Mouse (Mus musculus) embryonic facial prominence, embryonic 14.5 days (tissue): ENCODE results near the gene Epb41l4b. TPM values are rescaled to one million over a fixed set of nuclear protein-coding genes. Genes with fewer than 3 reads are reported as not detected.
A peak's percentile ranks its signal among the peaks of the same experiment; 100 is the strongest.

ENCODE experiments used
- ATAC-seq: fragments of 200-750 bp; cut with Nextera tagmentation; 2 replicates; pipeline ENCODE4 v1.8.0; 2017; ENCODE audit warnings: low read depth, moderate number of reproducible peaks, moderate TSS enrichment
- DNase-seq: peaks from one replicate; pipeline ENCODE4 v3.0.0-alpha.2; 2015; ENCODE audit warnings: low spot score
- H3K27ac ChIP-seq: fragments of 300-500 bp; sonication (generic); replicated peaks from 2 replicates; pipeline ENCODE4 v1.5.1; 2014; ENCODE audit warnings: low read depth, mild to moderate bottlenecking, low read length, moderate library complexity
- H3K27me3 ChIP-seq: fragments of 300-500 bp; sonication (generic); replicated peaks from 2 replicates; pipeline ENCODE4 v1.6.1; 2014; ENCODE audit warnings: low read length; ENCODE audit not compliant: control insufficient read depth, insufficient read depth
- H3K36me3 ChIP-seq: fragments of 300-500 bp; sonication (generic); 2 replicates; pipeline ENCODE4 v1.6.1; 2014; ENCODE audit warnings: low read length, mixed read lengths; ENCODE audit not compliant: control insufficient read depth, insufficient read depth
- H3K4me1 ChIP-seq: fragments of 300-500 bp; sonication (generic); 2 replicates; pipeline ENCODE4 v1.6.1; 2014; ENCODE audit warnings: antibody characterized with exemption, low read length; ENCODE audit not compliant: control insufficient read depth, insufficient read depth
- H3K4me2 ChIP-seq: fragments of 300-500 bp; sonication (generic); 2 replicates; pipeline ENCODE4 v1.6.1; 2014; ENCODE audit warnings: low read depth, mild to moderate bottlenecking, low read length, moderate library complexity, mixed read lengths
- H3K4me3 ChIP-seq: fragments of 300-500 bp; sonication (generic); 2 replicates; pipeline ENCODE4 v1.5.1; 2014; ENCODE audit warnings: low read depth, mild to moderate bottlenecking, low read length
- H3K9ac ChIP-seq: fragments of 300-500 bp; sonication (generic); 2 replicates; pipeline ENCODE4 v1.6.1; 2014; ENCODE audit warnings: low read depth, mild to moderate bottlenecking, low read length, moderate library complexity, mixed read lengths
- H3K9me3 ChIP-seq: fragments of 300-500 bp; sonication (generic); 2 replicates; pipeline ENCODE4 v1.6.1; 2016; ENCODE audit warnings: low read length; ENCODE audit not compliant: control insufficient read depth
- WGBS: fragments of 180-500 bp; shearing (Covaris S2); extraction: QIAGEN DNeasy Blood & Tissue Kit; methylation state at CpG from one replicate; pipeline ENCODE4 v1.1.7; 2014; 5-methylcytosine and 5-hydroxymethylcytosine counted together
- polyA plus RNA-seq: library from polyadenylated mRNA; unstranded; fragments of >200 nt; fragmentation: Nextera tagmentation; extraction: Ambion mirVana; gene quantifications from 2 replicates; pipeline ENCODE4 v1.2.1, GENCODE M21; 2014

Epb41l4b gene
- polyA plus RNA-seq, 1 experiment from 2014 or later: 4.8 TPM

DNA sequence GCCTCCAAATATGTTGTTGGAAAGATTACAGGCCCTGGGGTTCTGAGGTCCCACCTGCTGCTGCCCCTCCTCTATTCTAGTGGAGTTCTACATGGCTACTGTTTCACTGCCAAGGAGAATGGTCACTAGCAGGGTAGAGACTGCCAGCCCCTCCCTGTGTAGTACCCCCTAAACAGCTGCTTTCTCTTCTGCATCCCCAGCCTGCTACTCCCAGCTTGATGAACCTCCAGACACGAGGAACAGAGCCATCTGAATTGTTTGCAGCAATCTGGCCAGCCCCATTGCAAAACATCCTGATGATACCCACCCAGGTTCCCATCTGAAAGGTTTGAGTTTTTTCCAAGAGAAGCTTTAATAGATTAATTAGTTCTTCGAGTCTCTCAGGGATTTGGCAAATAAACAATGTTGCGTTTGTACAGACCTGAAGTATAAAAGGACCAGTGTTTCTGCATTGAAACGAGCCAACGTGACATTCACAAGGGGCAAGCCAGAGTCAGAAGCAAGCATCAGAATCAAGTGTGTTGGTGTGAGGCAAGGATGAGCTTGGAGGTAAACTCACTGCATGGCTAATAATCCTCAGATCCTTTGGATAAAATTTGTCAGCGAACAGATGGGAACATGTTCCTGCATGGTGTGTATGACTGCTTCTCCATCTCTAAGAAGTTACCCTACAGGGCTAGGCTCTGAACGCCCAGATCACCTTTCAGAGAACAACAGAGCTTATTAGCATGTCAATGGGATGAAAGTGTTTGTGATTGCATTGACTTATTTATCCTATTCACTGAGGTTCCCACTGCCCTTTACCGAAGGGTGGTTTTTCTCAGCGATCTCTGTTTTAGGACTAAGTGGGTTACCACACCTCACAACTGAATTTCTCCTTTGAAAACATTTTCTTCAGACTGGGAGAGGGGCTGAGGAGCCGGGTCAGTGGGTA is 19.8 kb upstream of the Epb41l4b start:
- Histone ChIP-seq H3K9me3 (no peaks in the 10 kb centered on the region), H3K27ac (peak overlapping the region; percentile 8; the same call in 1 of the 2 replicates), H3K4me1 (0 out of 2 replicates have a peak, but pooled peaks cover 3% of the 10 kb centered on the region), H3K27me3 (no peaks in the 10 kb centered on the region), H3K36me3 (no peaks in the 10 kb centered on the region), H3K9ac (no peak overlapping the region), H3K4me2 (no peak overlapping the region), H3K4me3 (no peak overlapping the region)
- WGBS: 31% methylated on average over 10 of the region's 10 CpGs
- ATAC-seq (peak; percentile 71; the same call in 1 of the 2 replicates), DNase-seq (no peak)

- Histone ChIP-seq H3K36me3 (no peaks in the 10 kb centered on the region), H3K4me2 (no peak overlapping the region), H3K27ac (no peak overlapping the region), H3K9me3 (no peaks in the 10 kb centered on the region), H3K9ac (no peak overlapping the region), H3K4me3 (no peak overlapping the region), H3K4me1 (peaks cover 6% of the 10 kb centered on the region; the same call in 1 of the 2 replicates), H3K27me3 (no peaks in the 10 kb centered on the region)
- ATAC-seq: no peak
- DNase-seq: no peak
- 75% methylated on average over 7 of the region's 7 CpGs for WGBS
These were observed 17.3 kb upstream of the Epb41l4b start for GRCm38 (mm10) chr4:57160571-57160970.

DNA sequence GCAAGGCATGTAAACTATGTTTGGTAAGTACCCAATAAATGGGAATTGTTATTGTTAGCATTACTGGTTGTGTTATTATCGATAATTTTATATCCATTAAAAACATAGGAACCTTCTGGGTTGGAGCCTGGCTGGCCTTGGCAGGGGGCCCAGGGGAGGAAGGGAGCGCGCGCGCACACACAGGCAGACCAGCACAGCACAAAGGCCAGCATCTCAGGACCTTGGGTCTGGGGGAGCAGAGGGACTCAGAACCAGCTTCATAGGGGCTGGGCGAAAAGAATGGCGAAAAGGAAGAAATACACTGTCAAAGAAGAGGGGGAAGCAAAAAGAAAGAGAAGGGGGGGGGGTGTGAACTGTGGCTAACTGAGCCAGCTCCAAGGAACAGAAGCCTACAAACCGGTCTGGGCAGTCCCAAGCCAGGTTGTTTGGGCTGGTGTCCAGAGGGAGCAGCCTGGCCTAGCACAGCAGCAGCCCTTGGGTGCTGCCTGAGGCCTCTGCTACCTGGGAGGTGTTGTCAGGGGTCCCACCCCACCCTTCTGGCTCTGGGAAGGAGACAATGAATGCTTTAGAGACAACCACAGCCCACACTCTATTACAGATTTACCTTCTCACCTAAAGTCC is 13.4 kb upstream of the Epb41l4b start:
- Histone ChIP-seq H3K9me3 (no peaks in the 10 kb centered on the region), H3K27me3 (no peaks in the 10 kb centered on the region), H3K4me2 (no peak overlapping the region), H3K4me1 (peaks cover 22% of the 10 kb centered on the region), H3K9ac (no peak overlapping the region), H3K27ac (peak overlapping the region; percentile 21), H3K36me3 (no peaks in the 10 kb centered on the region), H3K4me3 (no peak overlapping the region)
- peak; percentile 65 for DNase-seq
- 73% methylated on average over 8 of the region's 8 CpGs for WGBS
- ATAC-seq: peak; percentile 74; the same call in 1 of the 2 replicates

DNA sequence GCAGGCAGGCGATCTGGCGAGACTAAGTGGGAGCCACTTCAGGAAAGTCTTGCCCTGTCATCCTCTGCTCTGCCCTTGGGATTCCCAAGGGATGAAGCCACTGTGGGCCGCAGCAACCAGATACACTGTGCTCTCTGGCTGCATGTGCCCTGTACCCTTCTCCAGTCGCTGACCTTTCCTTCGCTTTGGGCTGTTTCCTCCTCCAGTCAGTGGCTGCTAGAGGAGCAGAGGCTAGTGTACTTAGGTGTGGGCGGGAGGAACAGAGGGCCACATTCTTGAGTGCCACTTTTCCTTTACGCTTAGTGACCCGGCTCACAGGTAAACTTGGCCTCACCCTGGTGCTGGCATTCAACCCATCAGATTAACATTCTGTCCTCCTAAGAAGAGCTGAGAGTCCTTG is 10.6 kb upstream of the Epb41l4b start:
- WGBS: 31% methylated on average over 8 of the region's 8 CpGs
- Histone ChIP-seq H3K4me3 (no peak overlapping the region), H3K27ac (peak overlapping the region; percentile 63), H3K4me1 (peaks cover 22% of the 10 kb centered on the region), H3K27me3 (no peaks in the 10 kb centered on the region), H3K4me2 (peak overlapping the region; percentile 40), H3K9ac (peak overlapping the region; percentile 37; the same call in 1 of the 2 replicates), H3K36me3 (no peaks in the 10 kb centered on the region), H3K9me3 (no peaks in the 10 kb centered on the region)
- ATAC-seq: 0 out of 2 replicates have a peak, but pooled peaks have one; percentile 10
- DNase-seq: no peak

- Histone ChIP-seq H3K27me3 (no peaks in the 10 kb centered on the region), H3K9me3 (no peaks in the 10 kb centered on the region), H3K27ac (peak overlapping the region; percentile 63), H3K9ac (peak overlapping the region; percentile 37), H3K4me2 (peak overlapping the region; percentile 40), H3K36me3 (no peaks in the 10 kb centered on the region), H3K4me1 (peaks cover 22% of the 10 kb centered on the region), H3K4me3 (no peak overlapping the region)
- ATAC-seq (peak; percentile 84), DNase-seq (peak; percentile 84)
- 5% methylated on average over 9 of the region's 9 CpGs for WGBS
These were observed 10.0 kb upstream of the Epb41l4b start for GRCm38 (mm10) chr4:57153068-57153835.

DNA sequence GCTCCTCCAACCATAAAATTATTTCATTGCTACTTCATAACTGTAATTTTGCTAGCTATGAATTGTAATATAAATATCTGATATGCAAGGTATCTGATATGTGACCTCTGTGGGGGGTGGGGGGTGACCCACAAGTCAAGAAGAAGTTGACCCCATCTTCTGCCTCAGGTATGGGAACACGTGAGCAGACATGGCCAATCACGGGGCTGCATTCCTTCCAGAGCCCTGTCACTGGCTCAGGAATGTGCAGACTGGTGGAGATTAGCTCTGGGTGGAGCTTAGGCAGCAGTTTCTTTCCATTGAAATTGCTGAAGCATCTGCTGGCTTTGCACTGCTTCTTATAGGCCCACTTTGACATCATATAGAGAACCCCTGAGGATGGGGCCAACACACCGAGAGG is 4.9 kb upstream of the Epb41l4b start:
- Histone ChIP-seq H3K36me3 (no peaks in the 10 kb centered on the region), H3K9ac (no peak overlapping the region), H3K4me1 (peaks cover 5% of the 10 kb centered on the region; the same call in 1 of the 2 replicates), H3K27me3 (no peaks in the 10 kb centered on the region), H3K4me3 (no peak overlapping the region), H3K27ac (no peak overlapping the region), H3K9me3 (no peaks in the 10 kb centered on the region), H3K4me2 (no peak overlapping the region)
- no peak for DNase-seq
- no peak for ATAC-seq
- 53% methylated on average over 3 of the region's 3 CpGs for WGBS

DNA sequence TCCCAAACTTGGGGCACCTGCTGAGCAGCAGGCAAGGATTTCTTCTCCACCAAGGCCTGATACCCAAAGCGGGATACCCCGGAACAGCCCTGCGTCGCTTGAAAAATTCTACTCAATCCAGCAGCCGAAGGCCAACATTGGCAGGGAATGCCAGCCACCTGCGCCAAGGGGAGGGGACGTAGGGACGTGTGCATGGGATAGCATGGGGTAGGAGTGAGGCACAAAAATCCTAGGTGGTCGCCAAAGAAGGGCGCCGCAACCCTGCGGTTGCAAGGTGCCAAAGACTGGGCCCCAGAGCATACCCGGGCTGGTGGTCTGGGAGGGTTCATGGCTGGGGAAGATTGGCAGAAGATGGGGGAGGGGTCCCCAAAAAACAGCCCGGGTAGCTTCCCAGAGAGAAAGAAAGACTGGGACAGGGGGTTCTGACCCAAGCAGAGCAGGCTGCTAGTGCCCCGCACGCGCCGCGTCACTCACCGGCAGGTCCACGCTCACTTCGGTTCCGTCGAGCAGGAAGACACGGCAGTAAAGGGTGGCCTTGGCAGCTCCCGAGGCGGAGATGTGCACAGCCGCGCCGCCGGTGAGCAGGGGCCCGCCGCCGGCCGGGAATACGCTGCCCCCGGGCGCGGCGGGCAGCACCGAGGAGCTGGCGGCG is 737 bp downstream of the Epb41l4b start:
- WGBS: 2% methylated on average over 14 of the region's 43 CpGs
- Histone ChIP-seq H3K9me3 (no peaks in the 10 kb centered on the region), H3K4me3 (peak overlapping the region; percentile 68), H3K9ac (peak overlapping the region; percentile 67), H3K4me1 (no peaks in the 10 kb centered on the region), H3K27ac (no peak overlapping the region), H3K4me2 (peak overlapping the region; percentile 89), H3K36me3 (no peaks in the 10 kb centered on the region), H3K27me3 (peaks cover 19% of the 10 kb centered on the region; the same call in 1 of the 2 replicates)
- peak; percentile 15 for ATAC-seq
- DNase-seq: no peak

GRCm38 (mm10) chr4:57141908-57142361 is 1.3 kb downstream of the Epb41l4b start:
- Histone ChIP-seq H3K27me3 (peaks cover 19% of the 10 kb centered on the region; the same call in 1 of the 2 replicates), H3K9ac (peak overlapping the region; percentile 67), H3K4me3 (peak overlapping the region; percentile 68), H3K36me3 (no peaks in the 10 kb centered on the region), H3K4me2 (peak overlapping the region; percentile 89), H3K27ac (no peak overlapping the region), H3K9me3 (no peaks in the 10 kb centered on the region), H3K4me1 (no peaks in the 10 kb centered on the region)
- 5% methylated on average over 20 of the region's 26 CpGs for WGBS
- ATAC-seq (no peak), DNase-seq (no peak)
